Mouse (Mus musculus): ENCODE results near the gene Ikbip. TPM values are rescaled to one million over a fixed set of nuclear protein-coding genes. Genes with fewer than 3 reads are reported as not detected.

Ikbip gene
- polyA plus RNA-seq, 1 experiment from 2014 or later, result 25.3 TPM

DNA sequence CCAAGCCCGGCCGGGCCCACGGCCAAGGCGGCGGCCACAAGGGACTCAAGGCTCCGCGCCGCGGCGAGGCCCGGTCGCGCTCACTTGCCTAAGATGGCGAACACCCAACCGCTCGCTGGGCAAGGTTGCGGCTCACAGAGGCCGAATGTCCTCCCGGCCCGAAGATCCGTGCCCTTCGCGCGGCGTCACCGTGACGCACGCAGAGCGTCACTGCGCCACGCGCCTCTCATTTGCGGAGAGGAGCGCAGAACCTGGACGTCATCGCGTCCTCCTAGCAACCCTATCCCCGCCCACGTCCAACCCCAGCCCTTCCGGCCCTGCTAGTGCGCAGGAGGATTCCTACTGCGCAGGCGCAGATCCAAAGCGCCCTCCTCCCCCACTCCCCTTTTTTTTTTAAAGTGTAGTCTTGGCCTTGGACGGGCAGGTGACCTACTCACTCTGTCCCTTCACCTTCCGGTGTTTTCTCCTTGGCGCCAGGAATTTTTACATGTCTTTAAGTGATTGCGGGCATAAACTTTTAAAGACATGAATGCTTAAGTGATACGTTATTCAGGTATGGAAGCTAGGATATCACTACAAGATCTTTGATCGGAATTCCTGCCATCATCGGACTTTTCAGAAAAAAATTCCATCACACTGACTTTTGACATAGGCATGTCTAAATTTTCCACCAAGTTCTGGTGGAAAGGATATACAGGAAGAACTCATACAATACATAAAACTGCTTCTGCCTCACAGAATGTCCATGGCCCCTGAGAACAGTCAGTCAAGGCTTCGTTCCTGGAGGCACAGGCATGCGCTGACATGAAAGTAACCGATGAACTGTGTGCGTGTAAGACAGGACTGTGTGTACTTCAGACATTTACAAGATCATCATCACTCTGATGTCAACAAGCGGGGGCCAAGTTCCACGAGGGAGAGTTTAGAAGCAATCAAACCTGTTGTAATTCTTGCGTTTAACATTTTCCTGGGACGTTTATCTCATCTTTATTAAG is 41.4 kb downstream of the Ikbip start, which contains the start of gene Slc25a3:
TSS of gene Slc25a3 (minus strand) at position 232 of the 995 bp plus-strand sequence.
- Histone ChIP-seq H3K4me3 (ENCODE audit: low read depth, low read length) (peak within 1 kb of the TSS; percentile 99), H3K9me3 (ENCODE audit: control insufficient read depth, low read length) (no peaks in the 10 kb centered on the region), H3K36me3 (ENCODE audit: control insufficient read depth, insufficient read depth, low read length) (peaks cover 8% of the 10 kb centered on the region; the same call in 1 of the 2 replicates), H3K4me1 (ENCODE audit: control insufficient read depth, insufficient read depth, low read length) (peaks cover 7% of the 10 kb centered on the region; the same call in 1 of the 2 replicates), H3K9ac (ENCODE audit: low read length) (peak within 1 kb of the TSS; percentile 94), H3K27me3 (ENCODE audit: control insufficient read depth, insufficient read depth, low read length) (no peaks in the 10 kb centered on the region), H3K27ac (replicated peaks; ENCODE audit: low read depth, low read length) (peak within 1 kb of the TSS; percentile 80), H3K4me2 (ENCODE audit: low read depth, severe bottlenecking) (peak within 1 kb of the TSS; percentile 69)
- ATAC-seq (ENCODE audit: insufficient number of reproducible peaks, low FRiP score, low TSS enrichment, low read depth), result peak; percentile 99
- peak; percentile 97 for DNase-seq (ENCODE audit: low spot score)
- 14% methylated on average over 59 of the region's 59 CpGs for WGBS

DNA sequence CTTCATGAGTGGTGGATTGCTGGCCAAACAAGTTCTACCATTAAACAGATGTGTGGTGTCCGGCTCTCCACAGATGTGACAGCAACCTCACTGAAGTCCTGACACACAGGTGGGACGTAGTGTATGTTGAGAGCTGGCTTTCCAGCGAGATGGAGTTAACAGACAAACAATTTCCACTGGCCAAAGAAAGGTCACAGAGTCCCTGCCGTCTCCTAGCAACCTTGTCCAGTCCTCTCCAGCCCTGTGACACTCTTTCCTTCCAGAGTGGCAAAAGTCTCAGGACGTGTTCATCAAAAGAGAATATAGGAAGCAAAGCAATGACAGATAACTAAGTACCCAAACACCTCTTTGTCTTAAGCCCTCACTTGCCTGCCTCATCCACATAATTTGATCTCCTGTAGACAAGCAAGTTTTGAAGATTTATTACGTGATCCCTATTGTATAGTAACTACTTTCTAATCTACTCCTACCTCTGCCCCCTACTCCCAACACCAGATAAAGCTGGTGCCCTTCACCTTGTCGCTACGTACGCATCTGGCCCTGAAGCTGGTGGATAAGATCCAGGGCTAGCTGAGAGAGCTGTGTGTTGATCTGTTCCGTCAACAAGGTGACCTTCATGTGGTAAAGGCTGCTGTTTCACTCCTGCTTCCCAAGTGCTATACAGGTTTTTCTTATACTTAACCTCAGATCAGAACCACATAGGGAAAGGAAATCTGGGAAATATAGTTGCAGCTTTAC is 44.0 kb downstream of the Ikbip start:
- H3K9me3 ChIP-seq (ENCODE audit: control insufficient read depth, low read length), result no peaks in the 10 kb centered on the region
- H3K36me3 ChIP-seq (ENCODE audit: control insufficient read depth, insufficient read depth, low read length), result peaks cover 3% of the 10 kb centered on the region; the same call in 1 of the 2 replicates
- H3K27me3 ChIP-seq (ENCODE audit: control insufficient read depth, insufficient read depth, low read length), result no peaks in the 10 kb centered on the region
- H3K27ac ChIP-seq (replicated peaks; ENCODE audit: low read depth, low read length), result no peak overlapping the region
- 82% methylated on average over 10 of the region's 10 CpGs for WGBS
- H3K4me2 ChIP-seq (ENCODE audit: low read depth, severe bottlenecking), result no peak overlapping the region
- DNase-seq (ENCODE audit: low spot score), result no peak
- H3K4me3 ChIP-seq (ENCODE audit: low read depth, low read length), result no peak overlapping the region
- H3K4me1 ChIP-seq (ENCODE audit: control insufficient read depth, insufficient read depth, low read length), result peaks cover 7% of the 10 kb centered on the region; the same call in 1 of the 2 replicates
- ATAC-seq (ENCODE audit: insufficient number of reproducible peaks, low FRiP score, low TSS enrichment, low read depth), result no peak
- H3K9ac ChIP-seq (ENCODE audit: low read length), result no peak overlapping the region

DNA sequence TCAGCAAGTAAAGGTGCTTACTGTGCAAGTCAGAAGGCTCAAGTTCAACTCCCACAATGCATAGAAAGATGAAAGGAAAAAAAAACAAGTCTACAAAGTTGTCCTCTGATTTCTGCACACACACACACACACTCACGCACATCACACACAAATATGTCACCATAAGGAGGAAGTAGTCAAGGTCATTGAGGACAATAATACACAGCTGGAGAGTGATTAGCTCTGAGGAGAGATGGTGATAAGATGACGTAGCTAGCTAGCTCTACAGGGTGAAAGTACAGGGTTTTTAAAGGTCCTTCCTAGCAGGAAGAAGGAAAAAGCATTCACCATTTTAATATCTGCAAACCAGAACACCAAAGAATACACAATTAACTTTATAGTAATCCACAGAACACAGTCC is 44.7 kb downstream of the Ikbip start:
- no peak overlapping the region for H3K9ac ChIP-seq (ENCODE audit: low read length)
- H3K27me3 ChIP-seq (ENCODE audit: control insufficient read depth, insufficient read depth, low read length), result no peaks in the 10 kb centered on the region
- H3K4me2 ChIP-seq (ENCODE audit: low read depth, severe bottlenecking), result no peak overlapping the region
- peaks cover 6% of the 10 kb centered on the region; the same call in 1 of the 2 replicates for H3K4me1 ChIP-seq (ENCODE audit: control insufficient read depth, insufficient read depth, low read length)
- 77% methylated on average over 2 of the region's 2 CpGs for WGBS
- DNase-seq (ENCODE audit: low spot score) (no peak), ATAC-seq (ENCODE audit: insufficient number of reproducible peaks, low FRiP score, low TSS enrichment, low read depth) (no peak)
- no peaks in the 10 kb centered on the region for H3K36me3 ChIP-seq (ENCODE audit: control insufficient read depth, insufficient read depth, low read length)
- no peak overlapping the region for H3K27ac ChIP-seq (replicated peaks; ENCODE audit: low read depth, low read length)
- no peaks in the 10 kb centered on the region for H3K9me3 ChIP-seq (ENCODE audit: control insufficient read depth, low read length)
- H3K4me3 ChIP-seq (ENCODE audit: low read depth, low read length), result no peak overlapping the region

DNA sequence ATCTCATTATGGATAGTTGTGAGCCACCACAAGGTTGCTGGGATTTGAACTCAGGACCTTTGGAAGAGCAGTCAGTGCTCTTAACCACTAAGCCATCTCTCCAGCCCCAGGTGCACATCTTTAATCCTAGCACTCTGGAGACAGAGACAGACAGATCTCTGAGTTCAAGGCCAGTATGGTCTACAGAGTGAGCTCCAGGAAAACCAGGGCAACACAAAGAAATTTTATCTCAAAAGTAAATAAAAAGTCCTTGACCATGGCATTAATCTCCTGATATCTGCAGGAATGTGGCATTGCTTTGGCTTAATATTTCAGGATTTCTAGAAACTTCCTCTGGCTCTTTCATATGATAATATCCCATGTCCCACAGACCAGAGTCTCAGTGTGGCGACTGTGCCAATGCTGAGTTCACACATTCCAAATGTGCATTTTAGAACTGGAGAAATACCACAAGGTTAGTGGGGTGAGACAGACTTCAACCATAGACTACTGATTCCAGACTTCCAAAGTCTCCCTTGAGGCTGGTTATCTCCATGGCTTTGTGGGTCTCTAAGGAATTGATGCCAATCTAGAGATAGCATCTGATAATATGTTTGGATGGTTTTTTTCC is 45.9 kb downstream of the Ikbip start:
- no peaks in the 10 kb centered on the region for H3K4me1 ChIP-seq (ENCODE audit: control insufficient read depth, insufficient read depth, low read length)
- H3K9ac ChIP-seq (ENCODE audit: low read length), result no peak overlapping the region
- H3K36me3 ChIP-seq (ENCODE audit: control insufficient read depth, insufficient read depth, low read length), result no peaks in the 10 kb centered on the region
- no peaks in the 10 kb centered on the region for H3K27me3 ChIP-seq (ENCODE audit: control insufficient read depth, insufficient read depth, low read length)
- ATAC-seq (ENCODE audit: insufficient number of reproducible peaks, low FRiP score, low TSS enrichment, low read depth), result no peak
- no peak overlapping the region for H3K4me2 ChIP-seq (ENCODE audit: low read depth, severe bottlenecking)
- H3K9me3 ChIP-seq (ENCODE audit: control insufficient read depth, low read length), result no peaks in the 10 kb centered on the region
- 90% methylated on average over 1 of the region's 1 CpGs for WGBS
- DNase-seq (ENCODE audit: low spot score), result no peak
- no peak overlapping the region for H3K4me3 ChIP-seq (ENCODE audit: low read depth, low read length)
- H3K27ac ChIP-seq (replicated peaks; ENCODE audit: low read depth, low read length), result no peak overlapping the region

DNA sequence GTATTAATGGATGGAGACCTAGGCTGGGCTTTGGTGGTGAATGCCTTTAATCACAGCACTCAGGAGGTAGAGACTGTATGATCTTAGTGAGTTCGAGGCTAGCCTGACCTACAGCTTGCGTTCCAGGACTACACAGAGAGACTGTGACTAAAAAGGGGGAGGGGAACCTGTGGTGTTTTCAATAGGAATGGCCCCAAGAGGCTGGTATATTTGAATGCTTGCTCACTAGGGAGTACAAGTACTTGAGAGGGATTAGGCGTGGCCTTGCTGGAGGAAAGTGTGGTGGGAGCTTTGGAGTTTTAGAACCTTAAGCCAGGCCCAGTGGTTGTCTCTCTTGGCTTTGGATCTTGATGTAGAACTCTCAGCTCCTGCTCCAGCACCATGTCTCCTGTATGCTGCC is 48.1 kb downstream of the Ikbip start:
- 93% methylated on average over 3 of the region's 3 CpGs for WGBS

DNA sequence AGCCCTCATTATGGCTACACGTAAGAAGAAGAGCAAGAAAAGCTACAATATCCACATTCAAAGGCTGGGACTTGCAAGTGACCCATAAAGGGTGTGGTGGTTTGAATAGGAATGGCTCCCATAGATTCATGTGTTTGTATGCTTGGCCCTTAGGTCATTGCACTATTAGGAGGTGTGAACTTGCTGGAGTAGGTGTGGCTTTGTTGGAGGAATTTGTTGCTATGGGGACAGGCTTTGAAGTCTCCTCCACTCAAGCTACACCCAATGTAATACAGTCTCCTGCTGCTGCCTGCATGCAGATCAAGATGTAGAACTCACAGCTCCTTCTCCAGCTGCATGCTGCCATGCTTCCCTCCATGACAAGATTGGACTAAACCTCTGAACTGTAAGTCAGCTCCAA is 48.8 kb downstream of the Ikbip start:
- Histone ChIP-seq H3K9me3 (ENCODE audit: control insufficient read depth, low read length) (no peaks in the 10 kb centered on the region), H3K36me3 (ENCODE audit: control insufficient read depth, insufficient read depth, low read length) (no peaks in the 10 kb centered on the region), H3K27ac (replicated peaks; ENCODE audit: low read depth, low read length) (no peak overlapping the region), H3K4me1 (ENCODE audit: control insufficient read depth, insufficient read depth, low read length) (no peaks in the 10 kb centered on the region), H3K4me2 (ENCODE audit: low read depth, severe bottlenecking) (no peak overlapping the region), H3K9ac (ENCODE audit: low read length) (no peak overlapping the region), H3K4me3 (ENCODE audit: low read depth, low read length) (no peak overlapping the region), H3K27me3 (ENCODE audit: control insufficient read depth, insufficient read depth, low read length) (no peaks in the 10 kb centered on the region)
- DNase-seq (ENCODE audit: low spot score), result no peak
- WGBS, result 91% methylated on average over 1 of the region's 1 CpGs
- ATAC-seq (ENCODE audit: insufficient number of reproducible peaks, low FRiP score, low TSS enrichment, low read depth), result no peak

More for the DNA sequence above, 48.1 kb downstream of the Ikbip start:
- DNase-seq (ENCODE audit: low spot score) (no peak), ATAC-seq (ENCODE audit: insufficient number of reproducible peaks, low FRiP score, low TSS enrichment, low read depth) (no peak)
- Histone ChIP-seq H3K27ac (replicated peaks; ENCODE audit: low read depth, low read length) (no peak overlapping the region), H3K4me1 (ENCODE audit: control insufficient read depth, insufficient read depth, low read length) (no peaks in the 10 kb centered on the region), H3K27me3 (ENCODE audit: control insufficient read depth, insufficient read depth, low read length) (no peaks in the 10 kb centered on the region), H3K9me3 (ENCODE audit: control insufficient read depth, low read length) (no peaks in the 10 kb centered on the region), H3K4me2 (ENCODE audit: low read depth, severe bottlenecking) (no peak overlapping the region), H3K4me3 (ENCODE audit: low read depth, low read length) (no peak overlapping the region), H3K36me3 (ENCODE audit: control insufficient read depth, insufficient read depth, low read length) (no peaks in the 10 kb centered on the region), H3K9ac (ENCODE audit: low read length) (no peak overlapping the region)

DNA sequence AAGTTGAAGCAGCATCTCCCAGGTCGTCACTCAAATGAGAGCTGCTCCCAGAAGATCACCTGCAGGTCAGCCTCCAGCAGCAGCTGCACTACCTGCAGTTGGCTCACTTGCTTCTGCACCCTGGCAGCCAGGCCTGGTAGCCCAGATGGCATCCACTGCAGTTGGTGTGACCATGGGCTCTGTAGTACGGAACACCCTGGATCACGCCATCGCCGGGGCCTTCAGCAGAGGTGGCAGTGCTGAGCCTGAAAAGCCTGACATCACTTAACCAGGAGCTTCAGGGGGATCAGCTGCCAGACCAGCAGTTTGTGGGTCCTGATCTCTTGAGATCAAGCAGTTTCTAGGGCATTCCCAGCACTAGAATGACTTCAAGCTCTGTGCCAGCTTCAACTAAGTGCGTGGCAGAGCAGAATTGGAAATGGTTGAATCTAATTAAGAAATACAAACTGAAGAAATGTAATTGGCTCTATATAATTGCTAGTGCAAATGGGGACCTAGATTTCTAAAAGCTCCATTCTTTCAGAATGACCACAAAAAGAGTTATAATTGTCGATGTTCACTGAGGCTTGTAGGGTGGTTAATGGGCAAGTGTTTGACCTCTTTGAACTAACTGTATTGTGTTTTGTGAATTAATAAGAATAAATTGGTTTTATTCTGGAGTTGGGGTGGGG is 52.7 kb downstream of the Ikbip start:
- Histone ChIP-seq H3K27me3 (ENCODE audit: control insufficient read depth, insufficient read depth, low read length) (no peaks in the 10 kb centered on the region), H3K36me3 (ENCODE audit: control insufficient read depth, insufficient read depth, low read length) (no peaks in the 10 kb centered on the region), H3K27ac (replicated peaks; ENCODE audit: low read depth, low read length) (no peak overlapping the region), H3K4me1 (ENCODE audit: control insufficient read depth, insufficient read depth, low read length) (no peaks in the 10 kb centered on the region), H3K4me2 (ENCODE audit: low read depth, severe bottlenecking) (no peak overlapping the region), H3K9ac (ENCODE audit: low read length) (no peak overlapping the region), H3K9me3 (ENCODE audit: control insufficient read depth, low read length) (no peaks in the 10 kb centered on the region), H3K4me3 (ENCODE audit: low read depth, low read length) (no peak overlapping the region)
- no peak for ATAC-seq (ENCODE audit: insufficient number of reproducible peaks, low FRiP score, low TSS enrichment, low read depth)
- 89% methylated on average over 7 of the region's 7 CpGs for WGBS
- no peak for DNase-seq (ENCODE audit: low spot score)

DNA sequence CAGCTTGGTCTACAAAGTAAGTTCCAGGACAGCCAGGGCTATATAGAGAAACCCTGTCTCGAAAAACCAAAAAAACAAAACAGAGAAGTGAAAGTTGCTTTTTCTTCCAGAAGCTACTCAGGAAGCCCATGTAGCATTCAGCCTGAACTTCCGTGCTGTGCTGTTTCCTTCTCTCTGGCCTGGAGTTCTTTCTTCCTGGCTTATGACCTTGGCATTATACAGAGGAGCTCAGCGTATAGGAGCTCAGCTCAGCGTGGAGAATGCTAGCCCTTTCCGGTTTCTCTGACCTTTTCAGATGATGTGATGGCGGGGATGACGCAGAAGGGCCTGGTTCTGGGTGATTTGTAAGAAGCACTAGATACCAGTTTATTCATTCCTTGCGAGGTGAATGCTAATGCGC is 54.7 kb downstream of the Ikbip start:
- no peak for DNase-seq (ENCODE audit: low spot score)
- Histone ChIP-seq H3K9ac (ENCODE audit: low read length) (no peak overlapping the region), H3K4me1 (ENCODE audit: control insufficient read depth, insufficient read depth, low read length) (no peaks in the 10 kb centered on the region), H3K27me3 (ENCODE audit: control insufficient read depth, insufficient read depth, low read length) (no peaks in the 10 kb centered on the region), H3K27ac (replicated peaks; ENCODE audit: low read depth, low read length) (no peak overlapping the region), H3K4me3 (ENCODE audit: low read depth, low read length) (no peak overlapping the region), H3K4me2 (ENCODE audit: low read depth, severe bottlenecking) (no peak overlapping the region), H3K36me3 (ENCODE audit: control insufficient read depth, insufficient read depth, low read length) (no peaks in the 10 kb centered on the region), H3K9me3 (ENCODE audit: control insufficient read depth, low read length) (no peaks in the 10 kb centered on the region)
- WGBS, result 86% methylated on average over 9 of the region's 9 CpGs
- ATAC-seq (ENCODE audit: insufficient number of reproducible peaks, low FRiP score, low TSS enrichment, low read depth), result no peak

All from limb, embryonic 11.5 days (tissue).